Mouse (Mus musculus): ENCODE results near the gene Susd6. TPM values are rescaled to one million over a fixed set of nuclear protein-coding genes. Genes with fewer than 3 reads are reported as not detected.

Susd6 gene
- total RNA-seq, 1 experiment, result 49.5 TPM

GRCm38 (mm10) chr12:80855100-80855499 lies 64.8 kb downstream of the Susd6 start:
- Histone ChIP-seq H3K4me1 (ENCODE audit: control insufficient read depth in 2 of 2, insufficient read depth in 2 of 2, low read length in 2 of 2, poor library complexity in 1 of 2) (peaks cover 6 to 9% of the 10 kb centered on the region in 2 experiments), H3K9ac (ENCODE audit: insufficient read depth, low read depth, low read length, poor library complexity, severe bottlenecking) (no peak overlapping the region), H3K27ac (ENCODE audit: insufficient read depth, low read depth, low read length, poor library complexity, severe bottlenecking) (no peak overlapping the region), H3K9me3 (ENCODE audit: control insufficient read depth, insufficient read depth, low read depth, low read length) (no peaks in the 10 kb centered on the region), H3K36me3 (ENCODE audit: control insufficient read depth, insufficient read depth, low read length, poor library complexity, severe bottlenecking) (no peaks in the 10 kb centered on the region), H3K4me3 (ENCODE audit: insufficient read depth in 1 of 2, low read depth in 1 of 2, low read length in 2 of 2, poor library complexity in 1 of 2, severe bottlenecking in 1 of 2) (no peak overlapping the region)
- in situ Hi-C loops (cut with MboI; ENCODE audit: low sequenced_read_pairs in 2 of 2, unreplicated experiment in 2 of 2), result no loop called here
- no peak for DNase-seq (ENCODE audit: low read depth, low spot score)
- TF ChIP-seq HCFC1 (IDR thresholded peaks at IDR 0.05; ENCODE audit: borderline replicate concordance, insufficient read depth, low read length) (no peak), CHD2 (IDR thresholded peaks at IDR 0.05; ENCODE audit: low read depth, low read length) (no peak), MAFK (IDR thresholded peaks at IDR 0.05; ENCODE audit: insufficient read depth, low read depth, low read length) (no peak), ZNF384 (IDR thresholded peaks at IDR 0.05; ENCODE audit: low read depth, low read length) (no peak), ZC3H11A (IDR thresholded peaks at IDR 0.05; ENCODE audit: borderline replicate concordance, low read depth, low read length) (no peak)

GRCm38 (mm10) chr12:80855581-80855980 lies 65.3 kb downstream of the Susd6 start:
- no peaks in the 10 kb centered on the region for H3K36me3 ChIP-seq (ENCODE audit: control insufficient read depth, insufficient read depth, low read length, poor library complexity, severe bottlenecking)
- DNase-seq (ENCODE audit: low read depth, low spot score), result no peak
- H3K4me1 ChIP-seq (ENCODE audit: control insufficient read depth in 2 of 2, insufficient read depth in 2 of 2, low read length in 2 of 2, poor library complexity in 1 of 2), result peaks cover 6 to 9% of the 10 kb centered on the region in 2 experiments
- TF ChIP-seq CHD2 (IDR thresholded peaks at IDR 0.05; ENCODE audit: low read depth, low read length), result no peak
- TF ChIP-seq HCFC1 (IDR thresholded peaks at IDR 0.05; ENCODE audit: borderline replicate concordance, insufficient read depth, low read length), result no peak
- TF ChIP-seq ZNF384 (IDR thresholded peaks at IDR 0.05; ENCODE audit: low read depth, low read length), result no peak
- no peak for TF ChIP-seq MAFK (IDR thresholded peaks at IDR 0.05; ENCODE audit: insufficient read depth, low read depth, low read length)
- TF ChIP-seq ZC3H11A (IDR thresholded peaks at IDR 0.05; ENCODE audit: borderline replicate concordance, low read depth, low read length), result no peak
- H3K27ac ChIP-seq (ENCODE audit: insufficient read depth, low read depth, low read length, poor library complexity, severe bottlenecking), result no peak overlapping the region
- H3K9ac ChIP-seq (ENCODE audit: insufficient read depth, low read depth, low read length, poor library complexity, severe bottlenecking), result no peak overlapping the region
- H3K4me3 ChIP-seq (ENCODE audit: insufficient read depth in 1 of 2, low read depth in 1 of 2, low read length in 2 of 2, poor library complexity in 1 of 2, severe bottlenecking in 1 of 2), result no peak overlapping the region
- in situ Hi-C loops (cut with MboI; ENCODE audit: low sequenced_read_pairs in 2 of 2, unreplicated experiment in 2 of 2), result no loop called here
- no peaks in the 10 kb centered on the region for H3K9me3 ChIP-seq (ENCODE audit: control insufficient read depth, insufficient read depth, low read depth, low read length)

- H3K9me3 ChIP-seq (ENCODE audit: control insufficient read depth, insufficient read depth, low read depth, low read length), result no peaks in the 10 kb centered on the region
- peaks cover 6 to 9% of the 10 kb centered on the region in 2 experiments for H3K4me1 ChIP-seq (ENCODE audit: control insufficient read depth in 2 of 2, insufficient read depth in 2 of 2, low read length in 2 of 2, poor library complexity in 1 of 2)
- TF ChIP-seq CHD2 (IDR thresholded peaks at IDR 0.05; ENCODE audit: low read depth, low read length) (no peak), ZC3H11A (IDR thresholded peaks at IDR 0.05; ENCODE audit: borderline replicate concordance, low read depth, low read length) (no peak), ZNF384 (IDR thresholded peaks at IDR 0.05; ENCODE audit: low read depth, low read length) (no peak), HCFC1 (IDR thresholded peaks at IDR 0.05; ENCODE audit: borderline replicate concordance, insufficient read depth, low read length) (no peak), MAFK (IDR thresholded peaks at IDR 0.05; ENCODE audit: insufficient read depth, low read depth, low read length) (no peak)
- no peak overlapping the region for H3K27ac ChIP-seq (ENCODE audit: insufficient read depth, low read depth, low read length, poor library complexity, severe bottlenecking)
- no peaks in the 10 kb centered on the region for H3K36me3 ChIP-seq (ENCODE audit: control insufficient read depth, insufficient read depth, low read length, poor library complexity, severe bottlenecking)
- H3K9ac ChIP-seq (ENCODE audit: insufficient read depth, low read depth, low read length, poor library complexity, severe bottlenecking), result no peak overlapping the region
- DNase-seq (ENCODE audit: low read depth, low spot score), result no peak
- H3K4me3 ChIP-seq (ENCODE audit: insufficient read depth in 1 of 2, low read depth in 1 of 2, low read length in 2 of 2, poor library complexity in 1 of 2, severe bottlenecking in 1 of 2), result no peak overlapping the region
- in situ Hi-C loops (cut with MboI; ENCODE audit: low sequenced_read_pairs in 2 of 2, unreplicated experiment in 2 of 2), result no loop called here
These were observed 67.5 kb downstream of the Susd6 start for GRCm38 (mm10) chr12:80857636-80858293.

- H3K27ac ChIP-seq (ENCODE audit: insufficient read depth, low read depth, low read length, poor library complexity, severe bottlenecking), result no peak overlapping the region
These were observed 68.0 kb downstream of the Susd6 start for GRCm38 (mm10) chr12:80858307-80858706.

More at GRCm38 (mm10) chr12:80858307-80858706, 68.0 kb downstream of the Susd6 start:
- TF ChIP-seq ZC3H11A (IDR thresholded peaks at IDR 0.05; ENCODE audit: borderline replicate concordance, low read depth, low read length), result no peak
- no peak for TF ChIP-seq HCFC1 (IDR thresholded peaks at IDR 0.05; ENCODE audit: borderline replicate concordance, insufficient read depth, low read length)
- TF ChIP-seq MAFK (IDR thresholded peaks at IDR 0.05; ENCODE audit: insufficient read depth, low read depth, low read length), result no peak
- no peak for TF ChIP-seq ZNF384 (IDR thresholded peaks at IDR 0.05; ENCODE audit: low read depth, low read length)
- no peak for TF ChIP-seq CHD2 (IDR thresholded peaks at IDR 0.05; ENCODE audit: low read depth, low read length)
- no peaks in the 10 kb centered on the region for H3K9me3 ChIP-seq (ENCODE audit: control insufficient read depth, insufficient read depth, low read depth, low read length)
- no peak for DNase-seq (ENCODE audit: low read depth, low spot score)
- in situ Hi-C loops (cut with MboI; ENCODE audit: low sequenced_read_pairs in 2 of 2, unreplicated experiment in 2 of 2), result no loop called here
- H3K4me1 ChIP-seq (ENCODE audit: control insufficient read depth in 2 of 2, insufficient read depth in 2 of 2, low read length in 2 of 2, poor library complexity in 1 of 2), result peaks cover 6 to 9% of the 10 kb centered on the region in 2 experiments
- no peaks in the 10 kb centered on the region for H3K36me3 ChIP-seq (ENCODE audit: control insufficient read depth, insufficient read depth, low read length, poor library complexity, severe bottlenecking)
- no peak overlapping the region for H3K9ac ChIP-seq (ENCODE audit: insufficient read depth, low read depth, low read length, poor library complexity, severe bottlenecking)
- no peak overlapping the region for H3K4me3 ChIP-seq (ENCODE audit: insufficient read depth in 1 of 2, low read depth in 1 of 2, low read length in 2 of 2, poor library complexity in 1 of 2, severe bottlenecking in 1 of 2)
